Mouse (Mus musculus) common myeloid progenitor, adult 5-6 weeks (primary cell): ENCODE measurements around the gene Smo. TPM values are rescaled to one million over a fixed set of nuclear protein-coding genes. Genes with fewer than 3 reads are reported as not detected.
"Not testable (repeated sequence)": the region's sequence is repeated elsewhere in the genome, so short reads cannot be mapped to it uniquely, and the experiment has no call there.

Experiments
- ATAC-seq: replicated peaks from 2 replicates; pipeline ENCODE4 v1.8.0; 2016; ENCODE audit warnings: low read depth, mild to moderate bottlenecking, moderate TSS enrichment, inconsistent platforms; ENCODE audit not compliant: poor library complexity, severe bottlenecking
- total RNA-seq: library from RNA; stranded (forward); fragments of 200-1000, 187-1606 nt; gene quantifications from 2 replicates; pipeline ENCODE4 v1.2.3, GENCODE M21; 2017

Gene Smo
- total RNA-seq, 1 experiment from 2014 or later = 29.8 TPM

DNA sequence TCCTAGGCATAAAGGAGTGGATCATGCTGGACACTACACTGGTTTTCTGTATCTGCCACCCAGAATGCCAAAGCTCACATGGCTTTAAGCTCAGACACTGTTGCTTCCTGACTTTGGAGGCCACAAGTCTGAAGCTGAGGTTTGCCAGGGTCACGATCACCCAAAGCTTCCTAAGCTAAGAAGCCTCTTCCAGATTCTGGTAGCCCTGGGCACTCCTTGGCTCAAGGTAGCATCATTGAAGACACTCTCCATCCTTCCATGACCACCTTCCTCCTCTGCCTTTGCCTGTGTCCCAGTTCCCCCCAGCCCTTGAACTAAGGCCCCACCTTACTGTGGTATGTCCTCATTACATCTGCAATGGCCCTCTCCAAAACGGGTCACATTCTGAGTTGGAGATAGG, 13.4 kb upstream of the Smo start:
- ATAC-seq = no peak

DNA sequence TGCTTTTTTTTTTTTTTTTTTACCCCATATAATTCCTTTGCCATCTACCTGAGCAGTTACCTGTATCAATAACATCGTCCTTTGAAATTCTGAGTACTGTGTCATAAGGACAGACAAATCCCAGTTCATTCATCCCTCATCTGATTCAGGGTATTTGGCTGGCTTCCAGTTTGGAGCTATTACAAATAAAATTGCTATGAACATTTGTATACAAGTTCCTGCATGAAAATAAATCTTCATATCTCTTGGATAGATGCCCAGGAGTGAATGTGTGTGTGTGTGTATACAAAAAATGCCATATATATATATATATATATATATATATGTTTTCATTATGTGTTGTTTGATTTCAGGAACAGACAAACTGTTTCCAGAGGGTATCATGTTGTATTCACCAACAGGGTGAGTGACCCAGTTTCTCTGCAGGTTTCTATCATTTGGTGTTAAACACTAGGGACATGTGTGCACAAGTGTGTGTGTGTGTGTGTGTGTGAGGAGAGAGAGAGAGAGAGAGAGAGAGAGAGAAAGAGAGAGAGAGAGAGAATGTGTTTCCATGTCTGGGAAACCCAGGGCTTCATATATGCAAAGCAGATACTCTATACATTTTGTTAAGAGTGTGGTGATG, 8.6 kb upstream of the Smo start:
- ATAC-seq = no peak

GRCm38 (mm10) chr6:29728035-29728434, 7.3 kb upstream of the Smo start:
- ATAC-seq = no peak

GRCm38 (mm10) chr6:29729491-29729890, 5.8 kb upstream of the Smo start:
- ATAC-seq = peak; percentile 58; the same call in 1 of the 2 replicates

DNA sequence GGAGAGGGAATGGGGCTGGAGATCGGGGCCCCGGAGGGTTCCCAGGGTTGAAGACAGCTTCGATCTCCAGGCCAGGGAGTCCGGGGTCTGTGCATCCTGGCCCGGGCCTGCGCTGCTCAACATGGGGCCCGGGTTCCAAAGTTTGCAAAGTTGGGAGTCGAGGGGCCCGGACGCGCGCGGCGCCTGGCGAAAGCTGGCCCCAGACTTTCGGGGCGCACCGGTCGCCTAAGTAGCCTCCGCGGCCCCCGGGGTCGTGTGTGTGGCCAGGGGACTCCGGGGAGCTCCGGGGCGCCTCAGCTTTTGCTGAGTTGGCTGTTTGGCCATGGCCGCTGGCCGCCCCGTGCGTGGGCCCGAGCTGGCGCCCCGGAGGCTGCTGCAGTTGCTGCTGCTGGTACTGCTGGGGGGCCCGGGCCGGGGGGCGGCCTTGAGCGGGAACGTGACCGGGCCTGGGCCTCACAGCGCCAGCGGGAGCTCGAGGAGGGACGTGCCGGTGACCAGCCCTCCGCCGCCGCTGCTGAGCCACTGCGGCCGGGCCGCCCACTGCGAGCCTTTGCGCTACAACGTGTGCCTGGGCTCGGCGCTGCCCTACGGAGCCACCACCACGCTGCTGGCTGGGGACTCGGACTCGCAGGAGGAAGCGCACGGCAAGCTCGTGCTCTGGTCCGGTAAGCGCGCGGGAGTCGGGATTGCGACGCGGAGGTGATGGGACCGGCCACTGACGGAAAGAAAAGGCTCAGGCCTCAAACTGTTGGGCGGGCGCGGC, 567 bp downstream of the Smo start:
- peak; percentile 77 for ATAC-seq

DNA sequence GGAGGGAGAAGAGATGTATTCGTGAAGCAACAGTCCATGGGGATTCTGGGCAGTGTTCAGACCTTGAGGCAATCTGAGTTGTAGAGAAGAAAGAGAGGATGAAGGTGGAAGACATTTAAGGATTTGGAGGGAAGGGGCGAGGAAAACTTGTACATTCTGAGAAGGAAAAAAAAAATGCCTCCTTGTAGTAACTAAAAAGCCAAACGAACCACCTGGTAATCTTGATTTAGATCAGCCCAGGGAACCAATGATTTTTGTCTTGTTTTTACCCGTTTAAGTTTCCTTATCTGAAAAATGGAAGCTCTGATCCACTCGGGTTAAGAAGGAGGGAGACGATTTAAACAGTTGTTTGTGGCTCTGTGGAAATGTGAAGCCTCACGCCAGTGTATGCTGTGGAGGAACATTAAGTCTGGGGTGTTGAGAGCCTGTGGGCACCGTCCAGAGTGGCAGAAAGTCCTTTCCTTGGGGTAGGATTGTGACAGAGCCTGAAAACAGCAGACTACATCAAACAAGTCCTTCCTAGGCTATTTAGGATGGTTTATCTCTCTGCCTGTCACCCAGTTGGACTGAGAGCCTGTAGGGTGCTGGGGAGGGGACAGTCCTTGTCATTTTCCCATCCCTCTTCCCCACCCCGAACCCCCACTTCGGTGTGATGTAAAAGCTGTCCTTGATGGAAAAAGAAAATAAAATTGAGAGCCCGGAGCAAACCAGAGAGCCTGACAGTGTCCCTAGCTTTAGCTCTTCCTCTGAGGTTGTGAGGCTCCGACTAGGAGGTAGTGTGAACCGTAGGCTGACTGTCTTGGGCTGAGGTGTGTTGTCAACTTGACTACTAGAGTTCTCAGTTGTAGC, 1.5 kb downstream of the Smo start:
- no peak for ATAC-seq

DNA sequence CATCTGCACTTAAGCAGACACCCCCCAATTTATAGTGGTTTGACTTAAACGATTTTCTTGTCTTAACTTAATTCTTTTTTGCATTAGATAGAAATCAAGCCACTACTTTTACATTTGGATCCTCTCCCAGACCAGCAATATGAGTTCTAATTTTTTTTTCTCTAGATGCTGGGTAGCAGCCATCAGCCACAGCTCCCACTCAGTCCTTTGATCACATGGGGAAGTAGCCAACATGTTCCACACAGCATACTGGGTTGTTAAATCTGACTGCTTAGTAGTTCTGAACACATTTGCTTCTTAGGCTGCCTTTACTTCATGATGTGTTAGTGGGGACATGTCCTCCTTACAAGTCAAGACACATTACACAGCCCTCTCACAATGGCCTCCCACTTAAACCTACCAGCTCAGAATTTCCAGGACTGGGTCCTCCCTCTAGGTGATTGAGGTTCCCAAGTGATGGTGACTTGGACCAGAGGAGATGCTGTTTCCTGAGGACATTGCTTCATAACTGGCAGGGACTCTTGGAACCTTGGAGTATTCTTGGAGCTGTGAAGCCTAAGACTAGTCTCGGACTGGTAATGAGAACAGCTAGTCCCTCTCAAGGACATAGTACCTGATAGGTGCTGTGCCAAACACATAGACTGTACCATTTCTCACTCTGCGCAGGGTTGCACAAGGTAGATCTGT, 16.3 kb downstream of the Smo start:
- ATAC-seq = no peak

DNA sequence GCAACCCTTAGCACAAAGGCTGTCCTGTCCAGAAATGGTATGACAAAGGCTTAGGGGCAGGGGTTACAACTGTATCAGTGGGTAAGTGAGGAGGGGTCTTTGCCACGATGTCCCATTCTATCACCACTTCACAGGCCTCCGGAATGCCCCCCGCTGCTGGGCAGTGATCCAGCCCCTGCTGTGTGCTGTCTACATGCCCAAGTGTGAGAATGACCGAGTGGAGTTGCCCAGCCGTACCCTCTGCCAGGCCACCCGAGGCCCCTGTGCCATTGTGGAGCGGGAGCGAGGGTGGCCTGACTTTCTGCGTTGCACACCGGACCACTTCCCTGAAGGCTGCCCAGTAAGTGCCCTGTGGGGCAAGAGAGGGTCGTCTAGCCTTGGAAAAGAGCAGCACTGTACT, 18.0 kb downstream of the Smo start:
- ATAC-seq = no peak

GRCm38 (mm10) chr6:29756001-29756400, 20.7 kb downstream of the Smo start:
- ATAC-seq = no peak

- no peak for ATAC-seq
Observed at GRCm38 (mm10) chr6:29756476-29756875, 21.2 kb downstream of the Smo start.

- peak; percentile 59 for ATAC-seq
Observed at GRCm38 (mm10) chr6:29758417-29758816, 23.1 kb downstream of the Smo start.

- no peak for ATAC-seq
Observed at GRCm38 (mm10) chr6:29759012-29759679, 23.8 kb downstream of the Smo start.

- not testable (repeated sequence) for ATAC-seq
Observed at GRCm38 (mm10) chr6:29760397-29760796, 25.1 kb downstream of the Smo start.

DNA sequence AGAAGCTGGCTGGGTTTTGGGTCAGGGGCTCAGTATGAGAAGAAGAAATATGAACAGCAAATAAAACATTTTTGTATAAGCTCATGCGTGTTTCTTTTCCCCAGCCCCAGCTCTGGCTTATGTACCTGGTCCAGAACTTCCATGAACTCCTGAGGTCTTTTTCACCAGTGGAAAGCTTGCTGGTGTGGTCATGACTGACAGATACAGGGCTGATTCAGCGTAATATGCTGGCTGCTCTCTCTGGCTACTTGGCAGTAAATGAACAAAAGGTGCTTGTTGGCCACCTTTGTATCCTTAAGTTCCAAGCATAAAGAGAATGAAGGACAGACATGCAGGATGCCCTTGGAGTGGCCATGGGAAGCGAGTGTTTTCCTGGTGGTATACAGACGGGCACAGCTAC, 26.0 kb downstream of the Smo start:
- no peak for ATAC-seq

DNA sequence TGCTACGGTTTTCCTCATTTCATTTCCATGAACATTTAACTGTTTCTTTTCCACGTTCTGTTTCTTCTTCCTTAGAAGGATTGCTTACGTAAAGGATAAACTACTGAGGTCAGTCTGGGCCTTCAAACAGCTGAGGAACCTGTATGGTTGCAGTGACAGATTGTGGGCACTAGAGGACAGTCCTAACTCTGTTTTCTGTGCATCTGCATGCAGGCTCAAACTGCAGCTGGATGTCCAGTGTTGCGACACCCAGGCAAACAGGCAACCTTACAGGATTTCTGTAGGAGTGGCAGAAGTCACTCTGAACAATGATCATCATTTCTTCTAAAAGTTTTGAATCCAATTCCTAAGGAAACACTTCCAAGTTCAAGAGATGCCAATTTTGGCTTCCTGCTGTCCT, 27.2 kb downstream of the Smo start:
- peak; percentile 50; the same call in 1 of the 2 replicates for ATAC-seq

GRCm38 (mm10) chr6:29766874-29767273, 31.6 kb downstream of the Smo start:
- no peak for ATAC-seq

- peak; percentile 91 for ATAC-seq
Observed at GRCm38 (mm10) chr6:29767813-29768660, 32.7 kb downstream of the Smo start, which contains the start of gene Ahcyl2. Ahcyl2 (plus strand) TSS chr6:29768011.

DNA sequence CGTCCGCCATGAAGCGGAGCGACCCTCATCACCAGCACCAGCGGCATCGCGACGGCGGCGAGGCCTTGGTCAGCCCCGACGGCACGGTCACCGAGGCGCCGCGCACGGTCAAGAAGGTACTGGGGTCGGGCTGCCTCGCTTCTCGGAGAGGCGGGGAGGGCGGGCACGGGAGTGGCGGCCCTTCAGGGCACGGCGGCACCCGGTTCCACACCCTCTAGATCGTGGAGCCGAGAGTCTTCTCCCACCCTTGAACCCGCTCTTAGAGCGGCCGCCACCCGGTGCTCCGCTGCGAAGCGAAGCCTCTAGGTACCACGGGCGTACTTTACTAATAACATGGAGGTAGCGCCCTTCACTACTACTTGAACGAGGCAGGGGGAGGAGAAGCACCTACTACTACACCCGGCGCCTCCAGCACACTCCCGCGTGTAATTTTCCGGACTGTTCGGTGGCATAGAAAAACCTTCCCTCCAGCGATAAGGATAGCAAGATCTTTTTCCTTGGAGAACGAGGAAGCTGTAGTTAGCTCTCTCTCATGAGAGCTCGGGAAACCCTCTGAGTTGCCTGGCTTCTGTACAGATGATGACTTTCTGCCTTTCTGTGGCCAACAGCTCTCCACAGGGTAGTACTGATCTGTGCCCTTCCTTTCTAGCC, 33.6 kb downstream of the Smo start:
- ATAC-seq = 0 out of 2 replicates have a peak, but pooled peaks have one; percentile 8
